Mouse (Mus musculus) left cerebral cortex, adult 18-20 months (tissue): ENCODE data around the gene Ptpn11. TPM values are rescaled to one million over a fixed set of nuclear protein-coding genes. Genes with fewer than 3 reads are reported as not detected.

Experiments used
- DNase-seq, 2 experiments: peaks; one replicate each; pipeline ENCODE4 v3.0.0; 2021 to 2022; ENCODE audit warnings: low spot score in 2 of 2, mixed read lengths in 1 of 2
- total RNA-seq, 2 experiments: library from RNA; stranded (reverse); gene quantifications; 2 replicates each; pipeline ENCODE4 v1.2.3; 2021

The Ptpn11 gene
- total RNA-seq, 2 experiments from 2014 or later = 96.8 to 105 TPM

DNA sequence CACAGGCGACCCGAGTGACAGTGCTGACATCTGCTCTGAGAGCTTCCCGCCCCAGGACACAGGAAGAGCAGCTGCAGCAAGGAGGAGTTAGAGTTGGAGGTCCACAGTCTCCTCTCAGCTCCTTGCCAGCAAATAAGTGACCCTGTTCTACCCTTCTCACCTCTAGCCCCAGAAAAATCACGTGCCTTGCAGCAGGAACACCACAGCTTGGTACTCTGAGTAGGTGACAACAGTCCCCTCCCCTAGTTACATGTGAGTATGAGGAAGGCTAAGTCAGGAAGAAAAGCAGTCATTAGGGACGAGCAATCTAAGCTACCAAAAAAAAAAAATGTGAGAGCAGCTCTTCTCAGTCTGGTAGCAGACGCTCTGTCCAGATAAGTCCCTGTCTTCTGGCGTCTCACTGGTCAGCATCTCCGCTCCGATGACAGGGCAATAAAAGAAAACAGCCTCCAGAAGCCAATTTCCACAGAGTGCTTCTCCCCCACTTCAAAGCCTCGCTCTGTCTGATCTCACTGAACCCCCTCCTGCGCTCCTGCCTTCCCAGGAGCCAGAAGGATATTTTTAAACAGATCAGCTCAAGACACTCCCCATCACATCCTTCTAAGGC is 6.1 kb downstream of the Ptpn11 start:
- no peak for DNase-seq

DNA sequence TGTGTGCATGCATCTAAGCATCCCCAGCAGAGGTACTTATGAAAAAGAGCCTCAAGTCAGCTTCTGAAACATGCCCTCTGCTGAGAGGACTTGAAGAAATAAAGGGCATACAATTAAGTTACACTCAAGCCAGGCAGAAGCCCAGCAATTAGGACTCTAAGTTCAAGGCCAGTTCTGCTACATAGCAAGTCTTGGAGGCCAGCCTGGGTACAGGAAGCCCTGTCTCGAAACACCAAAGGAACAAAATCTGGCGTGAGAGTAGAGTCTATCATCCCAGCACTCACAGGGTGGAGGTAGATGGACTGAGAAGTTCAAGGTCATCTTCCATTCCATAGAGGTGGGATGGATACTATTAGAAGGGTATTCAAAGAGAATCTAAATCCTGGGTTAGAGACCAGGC is 6.8 kb downstream of the Ptpn11 start:
- DNase-seq = no peak

- DNase-seq = no peak
These were observed 7.9 kb downstream of the Ptpn11 start for GRCm38 (mm10) chr5:121183269-121183668.

DNA sequence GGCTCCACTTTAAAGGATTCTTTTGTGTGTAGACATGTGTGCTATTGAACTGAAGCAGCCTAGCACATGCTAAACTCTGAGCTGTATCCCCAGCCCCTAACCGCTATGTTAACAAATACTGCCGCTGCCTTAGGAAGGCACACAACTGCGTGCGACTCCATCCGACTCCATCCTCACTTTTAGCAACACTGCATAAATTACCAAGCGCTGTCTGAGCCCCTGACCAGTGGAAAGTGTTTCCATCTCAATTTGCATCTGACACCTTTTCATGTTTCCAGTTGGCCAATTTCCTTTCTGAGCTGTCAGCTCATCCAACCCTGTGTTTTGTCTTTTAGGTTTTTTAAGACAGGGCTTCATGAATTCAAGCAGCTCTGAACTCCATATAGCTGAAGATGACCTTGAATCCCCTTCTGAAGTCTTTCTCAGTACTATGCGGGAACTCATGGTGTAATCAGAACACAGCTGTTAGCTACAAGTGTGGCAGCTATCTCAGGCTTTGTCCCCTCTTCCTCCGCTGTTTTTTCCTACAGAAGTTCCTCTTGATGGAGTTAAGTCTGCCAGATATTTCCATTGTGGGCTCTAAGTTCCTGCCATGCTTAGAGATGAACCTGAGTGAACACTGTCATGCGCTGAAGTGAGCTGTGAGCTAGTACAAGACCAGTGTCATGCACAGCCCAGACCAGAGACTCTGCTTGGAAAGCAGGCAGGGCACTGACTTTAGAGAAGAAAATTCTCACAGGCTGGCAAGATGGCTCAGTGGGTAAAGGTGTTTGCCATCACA is 11.9 kb downstream of the Ptpn11 start:
- no peak for DNase-seq

GRCm38 (mm10) chr5:121172835-121173234 is 18.4 kb downstream of the Ptpn11 start:
- DNase-seq = no peak

- no peak for DNase-seq
These were observed 21.6 kb downstream of the Ptpn11 start for GRCm38 (mm10) chr5:121169588-121169987.

DNA sequence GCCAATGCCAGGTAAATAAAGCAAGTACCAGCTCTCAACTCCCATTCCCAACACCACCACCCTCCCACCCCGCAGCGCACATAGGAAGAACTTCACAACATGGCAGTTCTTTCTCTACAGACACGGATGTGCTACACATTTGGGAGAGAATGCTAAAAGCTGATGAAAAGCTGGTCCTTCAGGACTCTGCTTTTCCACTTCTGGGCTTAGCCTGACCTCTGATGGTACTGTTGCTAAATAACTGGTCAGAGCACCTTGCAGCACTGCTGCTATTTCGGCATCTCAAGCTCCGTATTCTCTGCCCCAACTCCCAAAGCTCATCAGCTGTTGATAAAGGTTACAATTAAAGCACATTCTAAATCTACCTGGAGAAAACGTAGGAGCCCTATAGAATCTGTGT is 24.3 kb downstream of the Ptpn11 start:
- DNase-seq = no peak

GRCm38 (mm10) chr5:121162923-121163322 is 28.3 kb downstream of the Ptpn11 start:
- no peak for DNase-seq

- DNase-seq = no peak
These were observed 28.9 kb downstream of the Ptpn11 start for GRCm38 (mm10) chr5:121162285-121162684.

DNA sequence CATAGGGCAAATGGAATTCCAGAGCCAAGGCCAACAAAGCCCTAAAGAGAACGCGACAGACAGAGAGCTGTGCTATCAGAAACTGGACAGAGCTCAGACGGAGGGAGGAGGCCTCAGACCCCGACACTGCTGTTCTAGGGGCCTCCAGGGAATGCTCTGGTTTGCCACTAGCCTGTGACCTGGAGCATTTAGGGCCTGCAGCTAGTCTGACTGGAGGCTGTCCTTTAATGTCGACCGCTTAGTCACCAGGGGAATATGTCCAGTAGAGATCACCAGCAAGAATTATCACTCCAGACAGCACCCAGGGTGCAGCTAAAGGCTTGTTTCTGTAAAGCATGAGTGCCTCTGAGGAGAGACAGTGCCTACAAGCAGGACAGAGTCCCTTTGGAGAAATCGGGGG is 32.2 kb downstream of the Ptpn11 start:
- no peak for DNase-seq

DNA sequence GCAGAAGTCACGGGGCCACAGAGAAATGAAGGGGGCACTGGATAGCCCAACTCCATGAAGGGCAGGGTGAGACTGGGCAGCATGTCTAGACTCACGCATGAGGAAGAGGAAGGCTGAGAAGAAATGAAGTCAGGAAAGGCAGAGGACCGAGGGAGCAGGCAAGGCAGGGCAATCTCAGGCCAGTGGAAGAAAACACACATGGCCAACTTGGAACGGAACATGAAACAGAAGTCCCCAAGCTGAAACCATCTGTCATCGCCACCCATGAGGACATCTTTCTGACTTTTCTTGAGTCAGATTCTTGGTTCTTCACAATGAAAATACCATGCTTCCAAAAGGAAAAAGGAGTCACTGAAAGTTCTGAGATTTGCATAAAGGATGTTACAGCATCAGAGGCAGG is 33.7 kb downstream of the Ptpn11 start:
- DNase-seq = peak in 1 of 2 experiments; percentile 35

DNA sequence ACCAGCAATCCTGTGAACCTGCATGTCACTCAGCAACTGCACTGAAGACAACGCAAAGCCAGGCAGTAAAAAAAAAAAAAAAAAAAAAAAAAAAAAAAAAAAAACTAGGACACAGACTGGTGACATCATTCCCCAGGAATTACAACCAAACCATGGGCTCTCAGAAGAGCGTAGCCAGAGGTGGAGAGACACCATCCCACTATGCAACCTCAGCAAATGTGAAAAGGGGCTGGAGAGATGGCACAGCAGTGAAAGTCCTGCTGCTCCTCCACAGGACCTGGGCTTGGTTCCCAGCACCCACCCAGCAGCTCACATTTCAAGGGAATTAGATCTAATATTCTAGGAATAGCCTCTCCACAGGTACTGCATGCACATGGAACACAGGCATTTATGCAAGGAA is 34.2 kb downstream of the Ptpn11 start:
- no peak for DNase-seq

- no peak for DNase-seq
These were observed 35.1 kb downstream of the Ptpn11 start for GRCm38 (mm10) chr5:121156121-121156520.

- peak; percentile 27 to 46 for DNase-seq
These were observed 40.5 kb downstream of the Ptpn11 start for GRCm38 (mm10) chr5:121150684-121151083.

GRCm38 (mm10) chr5:121149246-121149645 is 42.0 kb downstream of the Ptpn11 start:
- DNase-seq = no peak

GRCm38 (mm10) chr5:121146275-121146674 is 44.9 kb downstream of the Ptpn11 start:
- no peak for DNase-seq

DNA sequence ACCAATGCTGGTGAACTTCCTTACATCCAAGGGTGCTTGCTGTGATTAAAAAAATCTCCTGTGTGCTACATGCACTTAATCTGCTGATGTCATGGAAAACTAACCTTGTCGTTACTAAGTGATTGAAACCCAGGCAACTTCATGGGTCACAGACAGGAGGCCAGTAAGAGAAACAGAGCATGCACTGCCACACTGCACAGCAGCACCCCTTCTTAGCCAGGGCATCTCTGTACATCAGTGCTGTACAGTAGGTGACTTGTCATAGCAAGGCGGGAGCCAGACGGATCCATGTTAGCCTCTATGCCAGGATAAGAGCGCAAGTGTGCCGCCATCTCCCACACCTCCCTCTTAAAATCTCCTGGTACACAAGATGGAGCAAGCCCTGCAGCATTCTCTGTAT is 45.6 kb downstream of the Ptpn11 start:
- no peak for DNase-seq

- DNase-seq = no peak
These were observed 46.6 kb downstream of the Ptpn11 start for GRCm38 (mm10) chr5:121144441-121145238.

DNA sequence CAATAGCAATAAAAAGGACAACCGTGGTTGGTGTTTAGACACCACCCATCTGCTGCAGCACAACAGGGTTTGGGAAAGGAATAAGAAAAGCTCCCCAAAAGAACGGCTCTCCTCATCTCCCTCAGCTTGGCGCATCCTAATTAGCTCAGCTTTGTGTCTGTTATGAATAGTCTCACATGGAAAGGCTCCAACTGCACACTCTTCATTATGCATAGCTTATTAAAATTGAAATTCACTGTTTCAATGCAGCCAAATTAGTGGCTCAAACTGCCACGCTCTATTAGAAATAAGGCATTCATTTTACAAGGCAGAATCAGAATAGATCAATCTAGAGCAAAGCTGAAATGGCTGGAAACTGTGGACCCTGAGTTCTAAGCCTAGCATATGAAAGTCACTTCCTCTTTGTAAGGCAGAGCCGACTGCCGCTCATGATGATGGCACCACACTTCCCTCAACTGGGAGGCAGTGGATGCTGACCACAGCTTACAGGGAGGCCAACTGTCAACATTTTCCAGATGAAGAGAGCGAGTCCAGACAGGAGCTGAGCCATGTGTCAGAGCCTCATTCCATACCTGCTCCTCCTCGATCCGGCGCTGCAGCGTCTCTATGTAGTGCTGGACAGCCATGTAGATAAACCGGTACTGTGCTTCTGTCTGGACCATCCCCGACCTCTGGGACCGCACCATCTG is 48.6 kb downstream of the Ptpn11 start:
- DNase-seq = no peak

GRCm38 (mm10) chr5:121140276-121140675 is 50.9 kb downstream of the Ptpn11 start:
- no peak for DNase-seq

- DNase-seq = no peak
These were observed 54.1 kb downstream of the Ptpn11 start for GRCm38 (mm10) chr5:121137125-121137524.
